Comparison of ENCODE assay signal across 8 mouse cellular contexts in genomic region chr6:83116373-83117164, GRCm38 (mm10). TPM values are rescaled to one million over a fixed set of nuclear protein-coding genes. Genes with fewer than 3 reads are reported as not detected.
DNase-seq lines count a peak whose midpoint lies in the region; ATAC-seq and TF ChIP-seq lines count a peak whose summit lies in the region.

No protein-coding gene starts in this region.

- no peak for DNase-seq in lung, adult 2 months
- no peak for DNase-seq in lung, postnatal 4 days
- DNase-seq in forebrain, embryonic 10.5 days (ENCODE audit: extremely low spot score, low spot score) = no peak
- DNase-seq in limb, embryonic 11.5 days (ENCODE audit: low spot score) = no peak
- no peak for DNase-seq in layer of hippocampus, adult 8-10 months (ENCODE audit: low spot score in 2 of 2)
- no peak for DNase-seq in right cerebral cortex, postnatal 25 days
- no peak for DNase-seq in urinary bladder, adult 18-20 months (ENCODE audit: low spot score in 2 of 2)

- no peak for TF ChIP-seq CTCF in lung, adult 2 months (IDR thresholded peaks at IDR 0.05; ENCODE audit: insufficient read depth, low read length)

- 0 out of 2 replicates have a peak, but pooled peaks have one; percentile 10 for TF ChIP-seq POLR2A in lung, adult 2 months (IDR thresholded peaks at IDR 0.05; ENCODE audit: borderline replicate concordance, extremely low read depth, low read depth, low read length)

- peak overlapping the region; percentile 89 for H3K4me2 ChIP-seq in limb, embryonic 11.5 days (ENCODE audit: low read depth, severe bottlenecking)
- peak overlapping the region; percentile 92 for H3K4me2 ChIP-seq in neural tube, embryonic 15.5 days

- peak overlapping the region; percentile 91 for H3K27ac ChIP-seq in forebrain, embryonic 10.5 days
- H3K27ac ChIP-seq in limb, embryonic 11.5 days (replicated peaks; ENCODE audit: low read depth, low read length) = no peak overlapping the region
- peak overlapping the region; percentile 83; the same call in 1 of the 2 replicates for H3K27ac ChIP-seq in neural tube, embryonic 15.5 days (replicated peaks)

- peaks cover 7% of the 10 kb centered on the region for H3K4me1 ChIP-seq in lung, adult 2 months (ENCODE audit: control insufficient read depth, insufficient read depth, low read length)
- H3K4me1 ChIP-seq in forebrain, embryonic 10.5 days = peaks cover 60% of the 10 kb centered on the region
- H3K4me1 ChIP-seq in limb, embryonic 11.5 days (ENCODE audit: control insufficient read depth, insufficient read depth, low read length) = peaks cover 14% of the 10 kb centered on the region; the same call in 1 of the 2 replicates
- peaks cover 52% of the 10 kb centered on the region for H3K4me1 ChIP-seq in neural tube, embryonic 15.5 days

- ATAC-seq in limb, embryonic 11.5 days (ENCODE audit: insufficient number of reproducible peaks, low FRiP score, low TSS enrichment, low read depth) = no peak
- ATAC-seq in neural tube, embryonic 15.5 days (ENCODE audit: low FRiP score) = no peak

- H3K4me3 ChIP-seq in lung, adult 2 months (replicated peaks; ENCODE audit: extremely low read depth, low read depth, low read length) = no peak overlapping the region
- H3K4me3 ChIP-seq in forebrain, embryonic 10.5 days = peak overlapping the region; percentile 91
- peak overlapping the region; percentile 86 for H3K4me3 ChIP-seq in limb, embryonic 11.5 days (ENCODE audit: low read depth, low read length)
- peak overlapping the region; percentile 88 for H3K4me3 ChIP-seq in neural tube, embryonic 15.5 days (replicated peaks)

- peaks cover 37% of the 10 kb centered on the region for H3K36me3 ChIP-seq in forebrain, embryonic 10.5 days (replicated peaks)
- H3K36me3 ChIP-seq in limb, embryonic 11.5 days (ENCODE audit: control insufficient read depth, insufficient read depth, low read length) = peaks cover 13% of the 10 kb centered on the region
- H3K36me3 ChIP-seq in neural tube, embryonic 15.5 days = peaks cover 30% of the 10 kb centered on the region

- H3K9ac ChIP-seq in limb, embryonic 11.5 days (ENCODE audit: low read length) = peak overlapping the region; percentile 80; the same call in 1 of the 2 replicates
- H3K9ac ChIP-seq in neural tube, embryonic 15.5 days (replicated peaks) = peak overlapping the region; percentile 94

- no peaks in the 10 kb centered on the region for H3K9me3 ChIP-seq in forebrain, embryonic 10.5 days
- H3K9me3 ChIP-seq in limb, embryonic 11.5 days (ENCODE audit: control insufficient read depth, low read length) = no peaks in the 10 kb centered on the region
- H3K9me3 ChIP-seq in neural tube, embryonic 15.5 days (replicated peaks) = no peaks in the 10 kb centered on the region

- 66% methylated on average over 11 of the region's 11 CpGs for WGBS in lung, adult 2 months
- 86% methylated on average over 11 of the region's 11 CpGs for WGBS in forebrain, embryonic 10.5 days
- 86% methylated on average over 11 of the region's 11 CpGs for WGBS in limb, embryonic 11.5 days
- WGBS in neural tube, embryonic 15.5 days = 82% methylated on average over 11 of the region's 11 CpGs

- no peaks in the 10 kb centered on the region for H3K27me3 ChIP-seq in forebrain, embryonic 10.5 days (ENCODE audit: poor library complexity, severe bottlenecking)
- no peaks in the 10 kb centered on the region for H3K27me3 ChIP-seq in limb, embryonic 11.5 days (ENCODE audit: control insufficient read depth, insufficient read depth, low read length)
- H3K27me3 ChIP-seq in neural tube, embryonic 15.5 days (replicated peaks) = no peaks in the 10 kb centered on the region

RNA-seq across cellular contexts. Expression of gene Mogs, which starts 1.3 kb away (rescaled TPM):
- 40.6 and 44.1 TPM in 2 replicates for polyA plus RNA-seq in lung, adult 2 months (2012; rRNA removed)
- polyA plus RNA-seq in forebrain, embryonic 10.5 days (2016; fragmentation: Nextera tagmentation; extraction: Ambion mirVana) = 32.6 and 38.3 TPM in 2 replicates
- polyA plus RNA-seq in limb, embryonic 11.5 days (2014; fragmentation: Nextera tagmentation; extraction: Ambion mirVana) = 34.7 and 42.1 TPM in 2 replicates
- 26.1 and 31.3 TPM in 2 replicates for polyA plus RNA-seq in neural tube, embryonic 15.5 days (2015; fragmentation: Nextera tagmentation; extraction: Ambion mirVana)
- total RNA-seq in layer of hippocampus, adult 8-10 months (2022) = 10 to 100 TPM; 23.7 to 30.1 (median 28.2) TPM

RNA-seq across cellular contexts. Expression of gene Wbp1, which starts 4.8 kb away (rescaled TPM):
- 174 and 211 TPM in 2 replicates for polyA plus RNA-seq in lung, adult 2 months (2012; rRNA removed)
- 125 and 137 TPM in 2 replicates for polyA plus RNA-seq in forebrain, embryonic 10.5 days (2016; fragmentation: Nextera tagmentation; extraction: Ambion mirVana)
- 153 and 182 TPM in 2 replicates for polyA plus RNA-seq in limb, embryonic 11.5 days (2014; fragmentation: Nextera tagmentation; extraction: Ambion mirVana)
- 146 and 155 TPM in 2 replicates for polyA plus RNA-seq in neural tube, embryonic 15.5 days (2015; fragmentation: Nextera tagmentation; extraction: Ambion mirVana)
- 10 to 100 TPM; 47.2 to 57.7 (median 52.1) TPM for total RNA-seq in layer of hippocampus, adult 8-10 months (2022)

RNA-seq across cellular contexts. Expression of gene Mrpl53, which starts 7.7 kb away (rescaled TPM):
- 60.3 and 68.7 TPM in 2 replicates for polyA plus RNA-seq in lung, adult 2 months (2012; rRNA removed)
- 135 and 149 TPM in 2 replicates for polyA plus RNA-seq in forebrain, embryonic 10.5 days (2016; fragmentation: Nextera tagmentation; extraction: Ambion mirVana)
- polyA plus RNA-seq in limb, embryonic 11.5 days (2014; fragmentation: Nextera tagmentation; extraction: Ambion mirVana) = 140 and 141 TPM in 2 replicates
- 121 and 123 TPM in 2 replicates for polyA plus RNA-seq in neural tube, embryonic 15.5 days (2015; fragmentation: Nextera tagmentation; extraction: Ambion mirVana)
- 10 to 100 TPM; 52.2 to 63.0 (median 61.9) TPM for total RNA-seq in layer of hippocampus, adult 8-10 months (2022)

RNA-seq across cellular contexts. Expression of gene Ino80b, which starts 8.7 kb away (rescaled TPM):
- polyA plus RNA-seq in lung, adult 2 months (2012; rRNA removed) = 37.0 and 63.4 TPM in 2 replicates
- 17.5 and 19.2 TPM in 2 replicates for polyA plus RNA-seq in forebrain, embryonic 10.5 days (2016; fragmentation: Nextera tagmentation; extraction: Ambion mirVana)
- 20.8 and 21.7 TPM in 2 replicates for polyA plus RNA-seq in limb, embryonic 11.5 days (2014; fragmentation: Nextera tagmentation; extraction: Ambion mirVana)
- polyA plus RNA-seq in neural tube, embryonic 15.5 days (2015; fragmentation: Nextera tagmentation; extraction: Ambion mirVana) = 12.0 and 12.3 TPM in 2 replicates
- total RNA-seq in layer of hippocampus, adult 8-10 months (2022) = 10 to 100 TPM; 20.6 to 29.8 (median 26.7) TPM

RNA-seq across cellular contexts. Expression of gene Gm42688, which starts 15.2 kb away (rescaled TPM):
- polyA plus RNA-seq in lung, adult 2 months (2012; rRNA removed) = 5.4 and 5.5 TPM in 2 replicates
- 1.9 and 2.2 TPM in 2 replicates for polyA plus RNA-seq in forebrain, embryonic 10.5 days (2016; fragmentation: Nextera tagmentation; extraction: Ambion mirVana)
- 2.3 and 2.4 TPM in 2 replicates for polyA plus RNA-seq in limb, embryonic 11.5 days (2014; fragmentation: Nextera tagmentation; extraction: Ambion mirVana)
- polyA plus RNA-seq in neural tube, embryonic 15.5 days (2015; fragmentation: Nextera tagmentation; extraction: Ambion mirVana) = 4.8 and 7.6 TPM in 2 replicates
- total RNA-seq in layer of hippocampus, adult 8-10 months (2022) = 1 to 10 TPM; 7.5 to 9.1 (median 8.5) TPM
